Mouse (Mus musculus) kidney, postnatal 0 days (tissue): Measurements from ENCODE around the gene Tmem106a. TPM values are rescaled to one million over a fixed set of nuclear protein-coding genes. Genes with fewer than 3 reads are reported as not detected.
A peak's percentile ranks its signal among the peaks of the same experiment; 100 is the strongest.
"Not testable (repeated sequence)": the region's sequence is repeated elsewhere in the genome, so short reads cannot be mapped to it uniquely, and the experiment has no call there.

ENCODE experiments used
- ATAC-seq: fragments of 200-750 bp; cut with Nextera tagmentation; replicated peaks from 2 replicates; pipeline ENCODE4 v1.8.0; 2017; ENCODE audit warnings: low read depth, moderate number of reproducible peaks, moderate TSS enrichment, moderate library complexity; ENCODE audit not compliant: low FRiP score
- DNase-seq: peaks from one replicate; pipeline ENCODE4 v3.0.0-alpha.2; 2016; ENCODE audit warnings: low spot score
- H3K27ac ChIP-seq: fragments of 300-500 bp; sonication (generic); 2 replicates; pipeline ENCODE4 v1.5.1; 2014; ENCODE audit warnings: mild to moderate bottlenecking
- H3K27me3 ChIP-seq: fragments of 300-500 bp; sonication (generic); 2 replicates; pipeline ENCODE4 v1.6.1; 2014; ENCODE audit warnings: low read length, mixed read lengths; ENCODE audit not compliant: insufficient read depth
- H3K36me3 ChIP-seq: fragments of 300-500 bp; sonication (generic); 2 replicates; pipeline ENCODE4 v1.6.1; 2014; ENCODE audit warnings: low read length, mixed read lengths; ENCODE audit not compliant: insufficient read depth
- H3K4me1 ChIP-seq: fragments of 300-500 bp; sonication (generic); replicated peaks from 2 replicates; pipeline ENCODE4 v1.6.1; 2014; ENCODE audit warnings: antibody characterized with exemption, low read length, mixed read lengths; ENCODE audit not compliant: insufficient read depth
- H3K4me2 ChIP-seq: fragments of 300-500 bp; sonication (generic); 2 replicates; pipeline ENCODE4 v1.6.1; 2014; ENCODE audit warnings: mild to moderate bottlenecking, low read length, moderate library complexity, mixed read lengths
- H3K4me3 ChIP-seq: fragments of 300-500 bp; sonication (generic); replicated peaks from 2 replicates; pipeline ENCODE4 v1.5.1; 2014; ENCODE audit warnings: low read depth, low read length
- H3K9ac ChIP-seq: fragments of 300-500 bp; sonication (generic); 2 replicates; pipeline ENCODE4 v1.6.1; 2014; ENCODE audit warnings: low read depth, low read length
- H3K9me3 ChIP-seq: fragments of 300-500 bp; sonication (generic); replicated peaks from 2 replicates; pipeline ENCODE4 v1.6.1; 2016; ENCODE audit warnings: low read length, inconsistent platforms, mixed read lengths
- CTCF ChIP-seq: IDR thresholded peaks from 2 replicates; pipeline ENCODE4 v1.5.1; 2016; ENCODE audit warnings: antibody characterized with exemption, low read depth, mild to moderate bottlenecking, moderate library complexity
- WGBS: fragments of 180-500 bp; shearing (Covaris S2); extraction: QIAGEN DNeasy Blood & Tissue Kit; methylation state at CpG from one replicate; pipeline ENCODE4 v1.1.7; 2014; 5-methylcytosine and 5-hydroxymethylcytosine counted together
- polyA plus RNA-seq: library from polyadenylated mRNA; unstranded; fragments of >200 nt; fragmentation: Nextera tagmentation; extraction: Ambion mirVana; gene quantifications from 2 replicates; pipeline ENCODE4 v1.2.1, GENCODE M21; 2015

Tmem106a gene
- polyA plus RNA-seq, 1 experiment from 2014 or later = 19.4 TPM

DNA sequence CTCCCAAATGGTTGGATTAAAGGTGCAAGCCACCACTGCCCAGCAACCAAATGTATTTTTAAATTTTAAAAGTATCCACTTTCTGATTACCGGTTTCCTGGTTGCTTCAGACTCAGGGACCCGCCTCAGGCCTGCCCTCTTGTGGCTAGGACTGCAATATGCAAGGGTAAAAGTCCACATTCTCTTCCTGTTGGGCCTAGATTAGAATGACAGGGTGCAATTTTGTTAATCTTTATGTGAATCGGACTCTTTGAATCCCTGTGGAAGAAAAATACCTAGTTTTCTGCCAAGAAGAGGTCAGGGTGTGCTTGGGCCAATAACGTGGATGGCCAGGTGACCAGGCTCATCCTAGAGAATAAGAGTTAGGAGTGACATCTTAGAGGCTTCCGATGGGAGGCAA lies 7.4 kb downstream of the Tmem106a start:
- H3K4me3 ChIP-seq = no peak overlapping the region
- 26% methylated on average over 5 of the region's 5 CpGs for WGBS
- TF ChIP-seq CTCF = peak; percentile 84
- no peaks in the 10 kb centered on the region for H3K36me3 ChIP-seq
- H3K27ac ChIP-seq = peak overlapping the region; percentile 69; the same call in 1 of the 2 replicates
- H3K9ac ChIP-seq = no peak overlapping the region
- H3K27me3 ChIP-seq = no peaks in the 10 kb centered on the region
- H3K4me1 ChIP-seq = no peaks in the 10 kb centered on the region
- no peaks in the 10 kb centered on the region for H3K9me3 ChIP-seq
- ATAC-seq = peak; percentile 62
- peak; percentile 82 for DNase-seq
- H3K4me2 ChIP-seq = no peak overlapping the region

DNA sequence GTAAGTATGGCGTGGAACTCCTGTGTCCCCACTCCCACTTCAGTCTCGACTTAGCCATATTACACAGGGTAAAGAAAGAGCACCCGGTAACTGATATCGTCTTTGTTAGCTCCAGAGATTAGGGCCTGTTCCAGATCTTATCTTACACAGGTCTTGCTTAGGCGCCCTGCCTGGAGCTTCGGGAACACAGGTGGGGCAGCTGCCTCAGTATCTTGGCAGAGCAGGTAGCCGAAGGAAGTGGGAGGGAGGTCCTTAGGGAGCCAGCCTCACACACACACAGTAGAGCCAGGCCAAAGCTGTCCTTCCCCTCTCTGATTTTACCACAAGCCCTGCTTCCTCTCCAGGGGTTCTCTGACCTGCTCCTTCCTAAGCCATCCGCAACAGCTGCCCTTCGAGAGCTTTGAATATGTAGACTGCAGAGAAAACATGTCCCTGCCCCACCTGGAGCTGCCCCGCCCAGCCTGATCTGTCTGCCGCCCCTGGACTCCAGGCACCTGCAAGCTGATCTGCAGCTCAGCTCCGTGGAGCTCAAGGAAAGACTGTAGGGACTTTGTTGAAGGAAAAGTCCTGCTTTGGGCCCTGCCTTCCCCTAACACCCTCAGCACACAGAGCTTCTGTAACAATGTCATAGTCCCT lies 8.1 kb downstream of the Tmem106a start:
- WGBS = 76% methylated on average over 12 of the region's 12 CpGs
- no peak for TF ChIP-seq CTCF
- H3K36me3 ChIP-seq = no peaks in the 10 kb centered on the region
- no peak for DNase-seq
- no peaks in the 10 kb centered on the region for H3K9me3 ChIP-seq
- H3K4me3 ChIP-seq = no peak overlapping the region
- no peak for ATAC-seq
- H3K4me1 ChIP-seq = no peaks in the 10 kb centered on the region
- no peaks in the 10 kb centered on the region for H3K27me3 ChIP-seq
- no peak overlapping the region for H3K4me2 ChIP-seq
- H3K27ac ChIP-seq = peak overlapping the region; percentile 69; the same call in 1 of the 2 replicates
- H3K9ac ChIP-seq = no peak overlapping the region

DNA sequence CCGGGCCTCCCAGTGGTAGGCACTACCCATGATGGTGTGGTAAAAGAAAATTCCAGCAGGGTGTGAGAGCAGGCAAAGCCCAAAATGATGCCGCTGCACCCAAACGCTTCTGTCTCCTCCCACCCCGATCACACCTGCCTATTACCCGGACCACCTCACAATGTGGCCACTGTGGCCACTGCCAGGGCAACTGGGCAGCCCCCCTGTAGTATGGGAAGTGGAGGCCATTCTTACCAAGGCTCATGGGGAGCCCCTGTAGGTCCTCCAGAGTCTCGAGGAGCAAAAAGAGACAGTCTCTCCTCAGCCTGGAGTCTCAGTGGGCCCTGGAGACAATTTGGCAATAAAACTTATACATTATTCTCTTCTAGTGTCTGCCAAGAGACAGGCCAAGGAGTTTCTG lies 17.1 kb downstream of the Tmem106a start, which contains the start of gene Gm11634:
Gm11634 (minus strand) TSS at position 101 of the 400 bp plus-strand sequence.
- Histone ChIP-seq H3K4me3 (no peak within 1 kb of the TSS), H3K9me3 (no peaks in the 10 kb centered on the region), H3K27me3 (no peaks in the 10 kb centered on the region), H3K4me1 (no peaks in the 10 kb centered on the region), H3K27ac (no peak within 1 kb of the TSS), H3K9ac (no peak within 1 kb of the TSS), H3K36me3 (no peaks in the 10 kb centered on the region), H3K4me2 (no peak within 1 kb of the TSS)
- DNase-seq (no peak), ATAC-seq (no peak)
- WGBS = 82% methylated on average over 6 of the region's 6 CpGs
- no peak for TF ChIP-seq CTCF

DNA sequence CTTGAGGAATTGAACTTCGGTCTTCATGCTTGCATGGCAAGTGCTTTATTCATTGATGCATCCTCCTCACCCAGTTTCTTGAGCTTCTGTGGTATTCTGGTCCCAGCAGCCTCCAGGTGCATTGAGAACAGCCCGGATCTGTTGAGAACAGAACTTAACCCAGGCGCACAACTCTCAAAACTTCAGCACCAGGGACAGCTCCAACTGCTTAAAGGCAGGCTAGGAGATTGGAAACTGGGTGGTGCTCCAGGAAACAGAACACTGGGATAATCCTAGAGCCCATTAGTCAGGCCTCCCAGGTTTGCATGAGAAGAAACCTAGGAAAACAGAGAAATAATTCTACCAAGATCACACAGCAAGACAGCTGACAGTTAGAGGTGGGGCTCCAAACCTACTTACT lies 20.4 kb downstream of the Tmem106a start:
- H3K9me3 ChIP-seq = no peaks in the 10 kb centered on the region
- H3K36me3 ChIP-seq = no peaks in the 10 kb centered on the region
- DNase-seq (peak; percentile 90), ATAC-seq (no peak)
- H3K9ac ChIP-seq = no peak overlapping the region
- H3K27ac ChIP-seq = no peak overlapping the region
- WGBS = 12% methylated on average over 3 of the region's 3 CpGs
- H3K27me3 ChIP-seq = no peaks in the 10 kb centered on the region
- no peak overlapping the region for H3K4me3 ChIP-seq
- no peak overlapping the region for H3K4me2 ChIP-seq
- no peaks in the 10 kb centered on the region for H3K4me1 ChIP-seq
- TF ChIP-seq CTCF = no peak

DNA sequence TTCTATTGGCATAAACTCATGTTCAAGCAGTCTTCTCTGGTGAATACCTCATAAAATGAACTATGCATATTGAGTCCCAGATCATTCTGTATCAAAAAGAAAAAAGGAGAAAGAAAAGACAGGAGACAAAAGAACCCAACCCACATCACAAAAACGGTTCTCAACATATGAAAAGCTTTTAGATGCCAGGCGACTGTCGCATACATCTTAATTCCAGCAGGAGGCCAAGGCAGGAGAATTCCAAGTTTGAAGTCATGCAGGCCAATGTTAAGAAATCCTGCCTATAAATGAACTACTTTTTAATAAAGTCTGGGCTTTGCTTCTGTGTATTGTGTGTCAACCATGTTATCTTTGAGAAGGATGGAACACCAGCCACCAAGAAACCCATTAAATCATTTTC lies 22.1 kb downstream of the Tmem106a start:
- ATAC-seq (no peak), DNase-seq (no peak)
- Histone ChIP-seq H3K9me3 (no peaks in the 10 kb centered on the region), H3K9ac (no peak overlapping the region), H3K36me3 (no peaks in the 10 kb centered on the region), H3K27ac (no peak overlapping the region), H3K4me1 (no peaks in the 10 kb centered on the region), H3K4me3 (no peak overlapping the region), H3K4me2 (peak overlapping the region; percentile 55; the same call in 1 of the 2 replicates), H3K27me3 (no peaks in the 10 kb centered on the region)
- no peak for TF ChIP-seq CTCF
- WGBS = 1% methylated on average over 3 of the region's 3 CpGs

GRCm38 (mm10) chr11:101604531-101605453 lies 22.8 kb downstream of the Tmem106a start:
- H3K27ac ChIP-seq = 0 out of 2 replicates have a peak overlapping the region, but pooled peaks have one; percentile 42

GRCm38 (mm10) chr11:101607134-101607533 lies 25.1 kb downstream of the Tmem106a start:
- not testable (repeated sequence) for H3K4me2 ChIP-seq, H3K4me1 ChIP-seq, H3K9ac ChIP-seq, H3K27me3 ChIP-seq, ATAC-seq, H3K36me3 ChIP-seq, DNase-seq, H3K4me3 ChIP-seq, H3K27ac ChIP-seq, H3K9me3 ChIP-seq
- 93% methylated on average over 4 of the region's 4 CpGs for WGBS

More at GRCm38 (mm10) chr11:101604531-101605453, 22.8 kb downstream of the Tmem106a start:
- H3K4me1 ChIP-seq, H3K27me3 ChIP-seq, H3K9me3 ChIP-seq, H3K36me3 ChIP-seq, H3K9ac ChIP-seq: not testable (repeated sequence)
- Histone ChIP-seq H3K4me2 (peak overlapping the region; percentile 55), H3K4me3 (0 out of 2 replicates have a peak overlapping the region, but pooled peaks have one; percentile 18)
- under 1% methylated on average over 30 of the region's 30 CpGs for WGBS
- ATAC-seq (peak; percentile 65; the same call in 1 of the 2 replicates), DNase-seq (peak; percentile 79)
